ENCODE assay signal across 17 mouse cellular contexts in genomic region chr11:63525431-63525830, GRCm38 (mm10).
DNase-seq lines count a peak whose midpoint lies in the region; ATAC-seq and TF ChIP-seq lines count a peak whose summit lies in the region.
"Had no signal": no experiment of that assay in that cellular context is flagged by ENCODE, and none has a peak within 500 bp of the region (broad histone marks: within the 10 kb centered on the region; RNA-seq: fewer than 3 reads in every experiment).

No protein-coding gene starts in this region.

- 55% methylated on average over 12 of the region's 12 CpGs for WGBS in forebrain, embryonic 15.5 days
- 87% methylated on average over 12 of the region's 12 CpGs for WGBS in forebrain, embryonic 11.5 days
- WGBS in lung, embryonic 14.5 days: 21% methylated on average over 12 of the region's 12 CpGs
- 49% methylated on average over 12 of the region's 12 CpGs for WGBS in forebrain, postnatal 0 days

- no peak overlapping the region for H3K4me3 ChIP-seq in forebrain, embryonic 15.5 days
- no peak overlapping the region for H3K4me3 ChIP-seq in forebrain, embryonic 11.5 days (ENCODE audit: low read depth, low read length)
- no peak overlapping the region for H3K4me3 ChIP-seq in lung, embryonic 14.5 days (ENCODE audit: low read depth, low read length)
- no peak overlapping the region for H3K4me3 ChIP-seq in forebrain, postnatal 0 days (ENCODE audit: low read depth, low read length)
- H3K4me3 ChIP-seq: embryonic facial prominence, embryonic 12.5 days; gastrocnemius, adult 2 months; heart, adult 2 months; lung, embryonic 15.5 days; midbrain, embryonic 13.5 days had no signal

- H3K4me1 ChIP-seq in forebrain, embryonic 15.5 days: peaks cover 22% of the 10 kb centered on the region
- H3K4me1 ChIP-seq in forebrain, embryonic 11.5 days (replicated peaks; ENCODE audit: control insufficient read depth, insufficient read depth, low read length): no peaks in the 10 kb centered on the region; the same call in 1 of the 2 replicates
- H3K4me1 ChIP-seq in lung, embryonic 14.5 days (ENCODE audit: insufficient read depth): peaks cover 4% of the 10 kb centered on the region; the same call in 1 of the 2 replicates
- no peaks in the 10 kb centered on the region for H3K4me1 ChIP-seq in forebrain, postnatal 0 days (ENCODE audit: insufficient read depth)

- TF ChIP-seq CTCF in lung, embryonic 14.5 days (IDR thresholded peaks at IDR 0.05; ENCODE audit: low read depth): no peak
- no peak for TF ChIP-seq CTCF in brain, embryonic 14.5 days (IDR thresholded peaks at IDR 0.05; ENCODE audit: borderline replicate concordance, extremely low read depth, insufficient read depth, insufficient read length)
- no peak for TF ChIP-seq CTCF in forebrain, postnatal 0 days (IDR thresholded peaks at IDR 0.05; ENCODE audit: low read depth)

- no peak overlapping the region for H3K9ac ChIP-seq in forebrain, embryonic 15.5 days (replicated peaks)
- H3K9ac ChIP-seq in forebrain, embryonic 11.5 days (ENCODE audit: low read length): no peak overlapping the region
- no peak overlapping the region for H3K9ac ChIP-seq in lung, embryonic 14.5 days
- H3K9ac ChIP-seq in forebrain, postnatal 0 days: no peak overlapping the region
- H3K9ac ChIP-seq: embryonic facial prominence, embryonic 12.5 days; hindbrain, embryonic 14.5 days; lung, embryonic 15.5 days; midbrain, embryonic 13.5 days had no signal

- ATAC-seq in forebrain, embryonic 15.5 days (replicated peaks): no peak; the same call in 1 of the 2 replicates
- no peak for ATAC-seq in forebrain, embryonic 11.5 days (replicated peaks; ENCODE audit: low FRiP score)
- no peak for ATAC-seq in lung, embryonic 14.5 days (ENCODE audit: insufficient read depth)
- peak; percentile 45; the same call in 1 of the 2 replicates for ATAC-seq in forebrain, postnatal 0 days
- ATAC-seq: midbrain, embryonic 13.5 days had no signal

- H3K4me2 ChIP-seq in forebrain, embryonic 15.5 days (replicated peaks): no peak overlapping the region
- H3K4me2 ChIP-seq in forebrain, embryonic 11.5 days (ENCODE audit: low read depth, low read length, severe bottlenecking): no peak overlapping the region
- no peak overlapping the region; the same call in 1 of the 2 replicates for H3K4me2 ChIP-seq in lung, embryonic 14.5 days
- no peak overlapping the region for H3K4me2 ChIP-seq in forebrain, postnatal 0 days (ENCODE audit: low read depth)
- H3K4me2 ChIP-seq: embryonic facial prominence, embryonic 12.5 days; hindbrain, embryonic 14.5 days; lung, embryonic 15.5 days; midbrain, embryonic 13.5 days had no signal

- no peaks in the 10 kb centered on the region for H3K36me3 ChIP-seq in forebrain, embryonic 15.5 days
- H3K36me3 ChIP-seq in forebrain, embryonic 11.5 days (ENCODE audit: control insufficient read depth, insufficient read depth, low read length): no peaks in the 10 kb centered on the region
- no peaks in the 10 kb centered on the region for H3K36me3 ChIP-seq in lung, embryonic 14.5 days (ENCODE audit: insufficient read depth)
- H3K36me3 ChIP-seq in forebrain, postnatal 0 days (ENCODE audit: insufficient read depth): no peaks in the 10 kb centered on the region
- H3K36me3 ChIP-seq: embryonic facial prominence, embryonic 12.5 days; G1E; lung, embryonic 15.5 days; midbrain, embryonic 13.5 days had no signal

- DNase-seq in forebrain, embryonic 11.5 days (ENCODE audit: low spot score): no peak
- peak; percentile 35 for DNase-seq in lung, embryonic 14.5 days
- DNase-seq in lung, postnatal 14 days: no peak
- DNase-seq in brain, embryonic 14.5 days (ENCODE audit: low read depth): peak; percentile 85
- peak; percentile 23 for DNase-seq in forebrain, postnatal 0 days
- no peak for DNase-seq in layer of hippocampus, postnatal 14 days (ENCODE audit: low spot score in 2 of 2)
- DNase-seq: adrenal gland, adult 2 months; gastrocnemius, adult 2 months; heart, adult 2 months; kidney, adult 18-20 months; liver had no signal

- no peaks in the 10 kb centered on the region for H3K9me3 ChIP-seq in forebrain, embryonic 15.5 days
- H3K9me3 ChIP-seq in forebrain, embryonic 11.5 days (ENCODE audit: control insufficient read depth, low read length): no peaks in the 10 kb centered on the region
- H3K9me3 ChIP-seq in lung, embryonic 14.5 days (ENCODE audit: low read depth, low read length): no peaks in the 10 kb centered on the region
- no peaks in the 10 kb centered on the region for H3K9me3 ChIP-seq in forebrain, postnatal 0 days (ENCODE audit: low read length)
- H3K9me3 ChIP-seq: embryonic facial prominence, embryonic 12.5 days; lung, embryonic 15.5 days; midbrain, embryonic 13.5 days had no signal

- H3K27ac ChIP-seq in forebrain, embryonic 15.5 days (replicated peaks): 0 out of 2 replicates have a peak overlapping the region, but pooled peaks have one; percentile 13
- no peak overlapping the region for H3K27ac ChIP-seq in forebrain, embryonic 11.5 days (ENCODE audit: low read depth, low read length)
- no peak overlapping the region for H3K27ac ChIP-seq in lung, embryonic 14.5 days (ENCODE audit: low read depth)
- H3K27ac ChIP-seq in forebrain, postnatal 0 days (ENCODE audit: low read depth, low read length): no peak overlapping the region
- H3K27ac ChIP-seq: embryonic facial prominence, embryonic 12.5 days; gastrocnemius, adult 2 months; heart, adult 2 months; hindbrain, embryonic 14.5 days; lung, embryonic 15.5 days; midbrain, embryonic 13.5 days had no signal

- TF ChIP-seq POLR2A in brain, embryonic 14.5 days (IDR thresholded peaks at IDR 0.05; ENCODE audit: borderline replicate concordance, extremely low read depth, insufficient read depth, insufficient read length, poor library complexity, severe bottlenecking): no peak

- no peaks in the 10 kb centered on the region for H3K27me3 ChIP-seq in forebrain, embryonic 15.5 days
- no peaks in the 10 kb centered on the region for H3K27me3 ChIP-seq in forebrain, embryonic 11.5 days (ENCODE audit: control insufficient read depth, insufficient read depth, low read length)
- H3K27me3 ChIP-seq in lung, embryonic 14.5 days (ENCODE audit: insufficient read depth, low read length): no peaks in the 10 kb centered on the region
- H3K27me3 ChIP-seq in forebrain, postnatal 0 days (ENCODE audit: insufficient read depth, low read length): no peaks in the 10 kb centered on the region
- H3K27me3 ChIP-seq: embryonic facial prominence, embryonic 12.5 days; lung, embryonic 15.5 days had no signal

Comparison
In these comparisons a context has a peak if more than half of its experiments do, and no peak if none do; other contexts are left out.
1. DNase-seq: peak in lung, embryonic 14.5 days (single experiment), brain, embryonic 14.5 days (single experiment) and forebrain, postnatal 0 days (single experiment); none in forebrain, embryonic 11.5 days (single experiment), lung, postnatal 14 days (single experiment) and layer of hippocampus, postnatal 14 days (0 of 2).